Mouse (Mus musculus): ENCODE measurements around the gene Cux2.

- TF ChIP-seq CTCF (IDR thresholded peaks at IDR 0.05; ENCODE audit: low read depth, low read length) (no peak), POLR2A (IDR thresholded peaks at IDR 0.05; ENCODE audit: borderline replicate concordance, low read depth, low read length) (no peak)
These were observed 18.7 kb upstream of the Cux2 start for GRCm38 (mm10) chr5:122068563-122068962.

All from bone marrow macrophage, adult 2 months (primary cell).